Mouse (Mus musculus): ENCODE results near the gene Ubap2.

GRCm38 (mm10) chr4:41189809-41190208 lies 85.1 kb downstream of the Ubap2 start:
- TF ChIP-seq POLR2A (IDR thresholded peaks at IDR 0.05; ENCODE audit: low read depth, low read length) (no peak), CTCF (IDR thresholded peaks at IDR 0.05; ENCODE audit: extremely low read depth, insufficient read length, insufficient replicate concordance, low read depth, low read length) (no peak)
